Mouse (Mus musculus) cerebellum, postnatal 36 days (tissue): ENCODE measurements at regions not wholly inside any gene's neighbourhood (a gene's known extent, or its start where the extent isn't known, plus 50 kb on each side); places are given as distances from the start of the nearest gene placed in this dataset.
A peak's percentile ranks its signal among the peaks of the same experiment; 100 is the strongest.

Source experiments
- DNase-seq, 2 experiments: peaks; one replicate each; pipeline ENCODE4 v3.0.0; 2021 to 2022; ENCODE audit warnings: mixed read lengths in 2 of 2

- no peak for DNase-seq
These were observed 2942.3 kb upstream of the Gm7489 start for GRCm38 (mm10) chr15:50942429-50942828.

- DNase-seq = peak in 1 of 2 experiments; percentile 5
These were observed 2939.7 kb upstream of the Gm7489 start for GRCm38 (mm10) chr15:50944976-50945375.

- no peak for DNase-seq
These were observed 2925.6 kb upstream of the Gm7489 start for GRCm38 (mm10) chr15:50959109-50959508.

- no peak for DNase-seq
These were observed 2921.1 kb upstream of the Gm7489 start for GRCm38 (mm10) chr15:50963606-50964005.

GRCm38 (mm10) chr15:50964236-50964635, 2920.5 kb upstream of the Gm7489 start:
- DNase-seq = no peak

- DNase-seq = no peak
These were observed 2917.5 kb upstream of the Gm7489 start for GRCm38 (mm10) chr15:50967176-50967575.

GRCm38 (mm10) chr15:50970637-50971036, 2914.1 kb upstream of the Gm7489 start:
- DNase-seq = no peak

- DNase-seq = no peak
These were observed 2912.1 kb upstream of the Gm7489 start for GRCm38 (mm10) chr15:50972593-50972992.

GRCm38 (mm10) chr15:50974002-50974754, 2910.5 kb upstream of the Gm7489 start:
- DNase-seq = no peak

- no peak for DNase-seq
These were observed 2895.2 kb upstream of the Gm7489 start for GRCm38 (mm10) chr15:50989457-50989856.

- DNase-seq = no peak
These were observed 2893.0 kb upstream of the Gm7489 start for GRCm38 (mm10) chr15:50991667-50992066.

GRCm38 (mm10) chr15:50992246-50992645, 2892.5 kb upstream of the Gm7489 start:
- DNase-seq = no peak

- DNase-seq = no peak
These were observed 2891.6 kb upstream of the Gm7489 start for GRCm38 (mm10) chr15:50993121-50993520.

- DNase-seq = no peak
These were observed 2889.0 kb upstream of the Gm7489 start for GRCm38 (mm10) chr15:50995688-50996087.

- DNase-seq = no peak
These were observed 2888.4 kb upstream of the Gm7489 start for GRCm38 (mm10) chr15:50996296-50996695.

- DNase-seq = peak; percentile 73 to 76
These were observed 2887.4 kb upstream of the Gm7489 start for GRCm38 (mm10) chr15:50997209-50997763.

- no peak for DNase-seq
These were observed 2845.7 kb upstream of the Gm7489 start for GRCm38 (mm10) chr15:51038968-51039367.

- no peak for DNase-seq
These were observed 2814.2 kb upstream of the Gm7489 start for GRCm38 (mm10) chr15:51070538-51070937.

- DNase-seq = peak in 1 of 2 experiments; percentile 7
These were observed 2813.5 kb upstream of the Gm7489 start for GRCm38 (mm10) chr15:51071132-51071656.

- no peak for DNase-seq
These were observed 2811.0 kb upstream of the Gm7489 start for GRCm38 (mm10) chr15:51073678-51074077.

GRCm38 (mm10) chr15:51074196-51074595, 2810.5 kb upstream of the Gm7489 start:
- no peak for DNase-seq

GRCm38 (mm10) chr15:51083677-51084322, 2800.9 kb upstream of the Gm7489 start:
- DNase-seq = peak in 1 of 2 experiments; percentile 8

- DNase-seq = no peak
These were observed 2791.8 kb upstream of the Gm7489 start for GRCm38 (mm10) chr15:51092936-51093335.

GRCm38 (mm10) chr15:51103948-51104347, 2780.8 kb upstream of the Gm7489 start:
- no peak for DNase-seq
